Mouse (Mus musculus): Measurements from ENCODE around the gene Emc8. TPM values are rescaled to one million over a fixed set of nuclear protein-coding genes. Genes with fewer than 3 reads are reported as not detected.

The Emc8 gene
- total RNA-seq (2014; rRNA removed) (55.3 and 87.9 TPM in 2 replicates), polyA plus RNA-seq (2015; fragmentation: Nextera tagmentation; extraction: Ambion mirVana) (124 and 128 TPM in 2 replicates)

DNA sequence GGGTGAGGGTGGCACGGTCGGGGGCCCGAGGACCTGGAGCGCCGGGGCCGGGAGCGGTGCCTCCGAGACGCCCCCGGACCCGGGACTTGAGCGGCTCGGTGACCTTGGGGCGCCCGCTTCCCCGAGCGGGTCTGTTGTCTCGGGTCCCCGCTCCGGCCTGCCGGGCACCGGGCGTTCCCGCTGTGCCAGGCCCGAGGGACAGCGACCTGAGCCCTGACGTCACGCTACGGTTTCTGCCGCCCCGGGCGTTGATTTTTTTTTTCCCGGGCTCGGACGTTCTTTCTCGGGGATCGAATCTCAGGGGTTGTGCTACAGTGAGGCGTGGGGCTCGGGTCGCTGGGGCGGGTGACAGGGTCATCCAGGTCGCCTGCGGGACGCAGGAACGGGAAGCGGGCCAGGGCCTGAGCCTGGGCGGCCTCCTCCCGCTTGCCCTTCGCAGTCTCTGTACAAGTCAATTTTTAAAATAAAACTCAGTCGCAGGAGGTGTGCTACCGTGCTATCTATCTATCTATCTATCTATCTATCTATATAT is at the start of gene Emc8:
Emc8 (minus strand) TSS at position 200 of the 532 bp plus-strand sequence.
- H3K27me3 ChIP-seq (ENCODE audit: insufficient read depth, low read length): no peaks in the 10 kb centered on the region
- peak within 1 kb of the TSS; percentile 88 for H3K4me2 ChIP-seq (ENCODE audit: low read depth, low read length)
- H3K9ac ChIP-seq (replicated peaks; ENCODE audit: low read length): peak within 1 kb of the TSS; percentile 81
- H3K4me3 ChIP-seq (ENCODE audit: low read length): peak within 1 kb of the TSS; percentile 89
- H3K36me3 ChIP-seq (ENCODE audit: insufficient read depth, low read length): peaks cover 28% of the 10 kb centered on the region
- DNase-seq (ENCODE audit: low spot score) (no peak), ATAC-seq (no peak; the same call in 1 of the 2 replicates)
- no peaks in the 10 kb centered on the region for H3K9me3 ChIP-seq (ENCODE audit: low read length)
- TF ChIP-seq CTCF (IDR thresholded peaks at IDR 0.05; ENCODE audit: low read depth): no peak
- WGBS: 2% methylated on average over 46 of the region's 51 CpGs
- H3K27ac ChIP-seq: peak within 1 kb of the TSS; percentile 94
- H3K4me1 ChIP-seq (ENCODE audit: insufficient read depth, low read length): peaks cover 27% of the 10 kb centered on the region

DNA sequence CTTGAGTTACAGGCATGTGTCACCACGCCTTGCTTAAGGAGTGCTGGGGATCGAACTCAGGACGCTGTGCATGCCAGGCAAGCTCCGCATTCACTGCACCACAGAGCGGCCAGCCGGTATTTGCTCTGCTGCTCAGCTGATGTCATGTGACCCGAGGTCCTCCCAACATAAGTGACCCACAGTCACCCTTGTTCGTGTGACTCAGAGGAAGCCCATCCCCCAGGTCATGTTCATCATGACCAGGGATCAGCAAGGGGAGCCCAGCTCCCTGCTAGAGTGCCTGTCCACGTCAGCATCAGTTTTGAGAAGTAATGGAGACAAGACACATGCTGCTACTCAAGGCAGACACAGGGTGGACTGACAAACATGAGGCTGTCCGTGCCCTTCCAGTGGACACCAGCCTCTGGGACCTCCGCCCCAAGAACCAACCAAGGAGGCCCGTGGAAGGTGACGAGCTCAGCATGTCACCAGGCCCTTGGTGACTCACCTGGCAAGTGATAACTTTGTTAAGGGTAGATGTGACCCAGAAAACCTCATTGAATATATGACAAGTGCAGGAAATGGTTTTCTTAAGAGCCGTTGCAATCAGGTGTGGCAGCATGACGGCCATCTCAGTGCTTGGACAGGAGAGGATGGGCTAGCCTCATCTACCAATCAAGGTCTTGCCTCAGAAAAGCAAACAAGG is 47.8 kb upstream of the Emc8 start:
- ATAC-seq: no peak

GRCm38 (mm10) chr8:120715200-120715599 is 46.8 kb upstream of the Emc8 start:
- Histone ChIP-seq H3K27ac (no peak overlapping the region), H3K9ac (replicated peaks; ENCODE audit: low read length) (no peak overlapping the region), H3K4me3 (ENCODE audit: low read length) (no peak overlapping the region), H3K4me1 (ENCODE audit: insufficient read depth, low read length) (no peaks in the 10 kb centered on the region), H3K9me3 (ENCODE audit: low read length) (no peaks in the 10 kb centered on the region), H3K36me3 (ENCODE audit: insufficient read depth, low read length) (no peaks in the 10 kb centered on the region), H3K4me2 (ENCODE audit: low read depth, low read length) (no peak overlapping the region), H3K27me3 (ENCODE audit: insufficient read depth, low read length) (no peaks in the 10 kb centered on the region)
- DNase-seq (ENCODE audit: low spot score): no peak
- no peak for TF ChIP-seq CTCF (IDR thresholded peaks at IDR 0.05; ENCODE audit: low read depth)
- 80% methylated on average over 6 of the region's 6 CpGs for WGBS
- no peak for ATAC-seq

More for the DNA sequence above, 47.8 kb upstream of the Emc8 start:
- H3K9me3 ChIP-seq (ENCODE audit: low read length): no peaks in the 10 kb centered on the region
- H3K4me2 ChIP-seq (ENCODE audit: low read depth, low read length): no peak overlapping the region
- no peaks in the 10 kb centered on the region for H3K36me3 ChIP-seq (ENCODE audit: insufficient read depth, low read length)
- H3K9ac ChIP-seq (replicated peaks; ENCODE audit: low read length): no peak overlapping the region
- DNase-seq (ENCODE audit: low spot score): no peak
- H3K27me3 ChIP-seq (ENCODE audit: insufficient read depth, low read length): no peaks in the 10 kb centered on the region
- no peak for TF ChIP-seq CTCF (IDR thresholded peaks at IDR 0.05; ENCODE audit: low read depth)
- no peak overlapping the region for H3K27ac ChIP-seq
- H3K4me1 ChIP-seq (ENCODE audit: insufficient read depth, low read length): no peaks in the 10 kb centered on the region
- 85% methylated on average over 15 of the region's 15 CpGs for WGBS
- H3K4me3 ChIP-seq (ENCODE audit: low read length): no peak overlapping the region

DNA sequence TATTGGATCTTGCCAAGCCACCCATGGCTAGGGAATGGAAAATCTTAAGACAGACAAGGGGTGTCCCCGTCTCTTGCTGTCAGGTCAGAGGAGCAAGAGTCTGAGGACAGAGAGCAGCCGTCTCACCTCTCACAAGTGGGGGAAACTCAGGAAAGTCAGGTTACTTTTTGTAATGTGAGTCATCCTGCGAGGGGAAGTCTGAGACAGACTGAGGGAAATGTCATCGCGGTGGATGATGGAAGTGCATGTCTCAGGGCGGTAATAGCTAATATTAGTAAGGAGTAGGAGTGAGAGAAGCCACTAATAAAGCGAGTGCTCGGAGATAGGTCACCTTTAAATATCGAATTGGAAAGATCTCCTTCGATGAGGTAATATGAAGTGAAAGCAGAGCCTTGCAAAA is 40.8 kb upstream of the Emc8 start:
- DNase-seq (ENCODE audit: low spot score): no peak
- H3K9me3 ChIP-seq (ENCODE audit: low read length): no peaks in the 10 kb centered on the region
- H3K4me3 ChIP-seq (ENCODE audit: low read length): no peak overlapping the region
- no peak for ATAC-seq
- H3K27me3 ChIP-seq (ENCODE audit: insufficient read depth, low read length): no peaks in the 10 kb centered on the region
- H3K4me1 ChIP-seq (ENCODE audit: insufficient read depth, low read length): no peaks in the 10 kb centered on the region
- no peak overlapping the region for H3K4me2 ChIP-seq (ENCODE audit: low read depth, low read length)
- WGBS: 87% methylated on average over 10 of the region's 10 CpGs
- no peak overlapping the region for H3K9ac ChIP-seq (replicated peaks; ENCODE audit: low read length)
- TF ChIP-seq CTCF (IDR thresholded peaks at IDR 0.05; ENCODE audit: low read depth): no peak
- H3K27ac ChIP-seq: no peak overlapping the region
- H3K36me3 ChIP-seq (ENCODE audit: insufficient read depth, low read length): no peaks in the 10 kb centered on the region

DNA sequence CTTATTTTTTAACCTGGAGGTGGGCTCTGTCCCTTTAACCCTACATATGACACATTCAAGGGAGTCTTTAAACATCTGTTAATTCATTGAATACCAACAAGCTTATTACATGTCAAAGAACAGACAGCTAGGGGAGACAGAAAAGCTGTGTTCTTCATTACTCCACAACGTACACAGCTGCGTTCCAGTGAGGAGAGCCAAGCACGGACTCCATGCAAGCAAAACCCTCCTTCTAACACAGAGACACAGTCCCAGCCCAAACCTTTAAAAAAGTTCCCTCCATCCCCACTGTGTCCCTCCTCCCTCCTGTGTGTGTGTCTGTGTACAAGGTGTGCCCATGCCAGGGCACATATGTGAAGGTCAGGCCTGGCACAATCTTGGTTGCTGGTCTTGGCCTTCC is 37.8 kb upstream of the Emc8 start:
- H3K4me2 ChIP-seq (ENCODE audit: low read depth, low read length): no peak overlapping the region
- no peaks in the 10 kb centered on the region for H3K9me3 ChIP-seq (ENCODE audit: low read length)
- H3K4me1 ChIP-seq (ENCODE audit: insufficient read depth, low read length): no peaks in the 10 kb centered on the region
- DNase-seq (ENCODE audit: low spot score): no peak
- H3K4me3 ChIP-seq (ENCODE audit: low read length): no peak overlapping the region
- TF ChIP-seq CTCF (IDR thresholded peaks at IDR 0.05; ENCODE audit: low read depth): no peak
- ATAC-seq: no peak
- no peaks in the 10 kb centered on the region for H3K36me3 ChIP-seq (ENCODE audit: insufficient read depth, low read length)
- H3K27ac ChIP-seq: no peak overlapping the region
- WGBS: 77% methylated on average over 3 of the region's 3 CpGs
- no peaks in the 10 kb centered on the region for H3K27me3 ChIP-seq (ENCODE audit: insufficient read depth, low read length)
- H3K9ac ChIP-seq (replicated peaks; ENCODE audit: low read length): no peak overlapping the region

GRCm38 (mm10) chr8:120705163-120705562 is 36.8 kb upstream of the Emc8 start:
- ATAC-seq (no peak), DNase-seq (ENCODE audit: low spot score) (no peak)
- H3K4me3 ChIP-seq (ENCODE audit: low read length): no peak overlapping the region
- H3K27me3 ChIP-seq (ENCODE audit: insufficient read depth, low read length): no peaks in the 10 kb centered on the region
- H3K4me2 ChIP-seq (ENCODE audit: low read depth, low read length): no peak overlapping the region
- no peaks in the 10 kb centered on the region for H3K36me3 ChIP-seq (ENCODE audit: insufficient read depth, low read length)
- H3K4me1 ChIP-seq (ENCODE audit: insufficient read depth, low read length): no peaks in the 10 kb centered on the region
- TF ChIP-seq CTCF (IDR thresholded peaks at IDR 0.05; ENCODE audit: low read depth): no peak
- H3K27ac ChIP-seq: no peak overlapping the region
- WGBS: 83% methylated on average over 15 of the region's 15 CpGs
- no peak overlapping the region for H3K9ac ChIP-seq (replicated peaks; ENCODE audit: low read length)
- H3K9me3 ChIP-seq (ENCODE audit: low read length): no peaks in the 10 kb centered on the region

- no peak for TF ChIP-seq CTCF (IDR thresholded peaks at IDR 0.05; ENCODE audit: low read depth)
- Histone ChIP-seq H3K36me3 (ENCODE audit: insufficient read depth, low read length) (no peaks in the 10 kb centered on the region), H3K27ac (no peak overlapping the region), H3K4me1 (ENCODE audit: insufficient read depth, low read length) (no peaks in the 10 kb centered on the region), H3K4me3 (ENCODE audit: low read length) (no peak overlapping the region), H3K9me3 (ENCODE audit: low read length) (no peaks in the 10 kb centered on the region), H3K4me2 (ENCODE audit: low read depth, low read length) (no peak overlapping the region), H3K9ac (replicated peaks; ENCODE audit: low read length) (no peak overlapping the region), H3K27me3 (ENCODE audit: insufficient read depth, low read length) (no peaks in the 10 kb centered on the region)
- WGBS: 65% methylated on average over 9 of the region's 9 CpGs
- DNase-seq (ENCODE audit: low spot score) (no peak), ATAC-seq (no peak)
Measured at GRCm38 (mm10) chr8:120704203-120704602, 35.8 kb upstream of the Emc8 start.

Data from hindbrain, postnatal 0 days (tissue).